Mouse (Mus musculus) midbrain, embryonic 13.5 days (tissue): ENCODE results near the gene Pcyt2. TPM values are rescaled to one million over a fixed set of nuclear protein-coding genes. Genes with fewer than 3 reads are reported as not detected.

Experiments used
- ATAC-seq: fragments of 200-750 bp; cut with Nextera tagmentation; 2 replicates; pipeline ENCODE4 v1.8.0; 2017; ENCODE audit warnings: mild to moderate bottlenecking, moderate TSS enrichment, moderate library complexity
- H3K27ac ChIP-seq: fragments of 300-500 bp; sonication (generic); 2 replicates; pipeline ENCODE4 v1.5.1; 2015; ENCODE audit warnings: inconsistent platforms, mild to moderate bottlenecking, moderate library complexity
- H3K27me3 ChIP-seq: fragments of 300-500 bp; sonication (generic); 2 replicates; pipeline ENCODE4 v1.6.1; 2015; ENCODE audit warnings: mild to moderate bottlenecking, inconsistent platforms
- H3K36me3 ChIP-seq: fragments of 300-500 bp; sonication (generic); 2 replicates; pipeline ENCODE4 v1.6.1; 2015; ENCODE audit warnings: mild to moderate bottlenecking, inconsistent platforms
- H3K4me1 ChIP-seq: fragments of 300-500 bp; sonication (generic); replicated peaks from 2 replicates; pipeline ENCODE4 v1.6.1; 2015; ENCODE audit warnings: inconsistent platforms
- H3K4me2 ChIP-seq: fragments of 300-500 bp; sonication (generic); replicated peaks from 2 replicates; pipeline ENCODE4 v1.6.1; 2015; ENCODE audit warnings: moderate library complexity, mild to moderate bottlenecking, inconsistent platforms
- H3K4me3 ChIP-seq: fragments of 300-500 bp; sonication (generic); replicated peaks from 2 replicates; pipeline ENCODE4 v1.5.1; 2015; ENCODE audit warnings: mild to moderate bottlenecking, inconsistent platforms
- H3K9ac ChIP-seq: fragments of 300-500 bp; sonication (generic); replicated peaks from 2 replicates; pipeline ENCODE4 v1.6.1; 2015; ENCODE audit warnings: mild to moderate bottlenecking, inconsistent platforms
- H3K9me3 ChIP-seq: fragments of 300-500 bp; sonication (generic); 2 replicates; pipeline ENCODE4 v1.6.1; 2016; ENCODE audit warnings: mild to moderate bottlenecking, inconsistent platforms
- WGBS: fragments of 180-500 bp; shearing (Covaris S2); methylation state at CpG from one replicate; pipeline ENCODE4 v1.1.7; 2015; 5-methylcytosine and 5-hydroxymethylcytosine counted together
- polyA plus RNA-seq: library from polyadenylated mRNA; unstranded; fragments of >200 nt; fragmentation: Nextera tagmentation; extraction: Ambion mirVana; gene quantifications from 2 replicates; pipeline ENCODE4 v1.2.1, GENCODE M21; 2015

Pcyt2 gene
- polyA plus RNA-seq, 1 experiment from 2014 or later: 167 TPM

- 0 out of 2 replicates have a peak overlapping the region, but pooled peaks have one; percentile 74 for H3K9ac ChIP-seq
- no peak overlapping the region for H3K4me3 ChIP-seq
- no peak overlapping the region for H3K27ac ChIP-seq
- peaks cover 46% of the 10 kb centered on the region for H3K36me3 ChIP-seq
- no peak for ATAC-seq
- no peaks in the 10 kb centered on the region for H3K9me3 ChIP-seq
- peaks cover 44% of the 10 kb centered on the region for H3K4me1 ChIP-seq
- no peak overlapping the region for H3K4me2 ChIP-seq
- H3K27me3 ChIP-seq: no peaks in the 10 kb centered on the region
- 89% methylated on average over 2 of the region's 2 CpGs for WGBS
Measured at GRCm38 (mm10) chr11:120575046-120575445, 42.7 kb downstream of the Pcyt2 start.

- 47% methylated on average over 5 of the region's 5 CpGs for WGBS
- no peak for ATAC-seq
Measured at GRCm38 (mm10) chr11:120574278-120574600, 43.5 kb downstream of the Pcyt2 start.

GRCm38 (mm10) chr11:120573585-120574277, 44.0 kb downstream of the Pcyt2 start:
- no peaks in the 10 kb centered on the region for H3K9me3 ChIP-seq
- peaks cover 31% of the 10 kb centered on the region for H3K4me1 ChIP-seq
- no peaks in the 10 kb centered on the region for H3K27me3 ChIP-seq
- peak overlapping the region; percentile 85 for H3K4me2 ChIP-seq
- peak overlapping the region; percentile 88 for H3K27ac ChIP-seq
- under 1% methylated on average over 23 of the region's 23 CpGs for WGBS
- ATAC-seq: no peak; the same call in 1 of the 2 replicates
- peak overlapping the region; percentile 74 for H3K9ac ChIP-seq
- peaks cover 42% of the 10 kb centered on the region for H3K36me3 ChIP-seq
- peak overlapping the region; percentile 90 for H3K4me3 ChIP-seq

More at GRCm38 (mm10) chr11:120574278-120574600, 43.5 kb downstream of the Pcyt2 start:
- peaks cover 43% of the 10 kb centered on the region for H3K36me3 ChIP-seq
- H3K4me2 ChIP-seq: peak overlapping the region; percentile 85
- H3K27ac ChIP-seq: no peak overlapping the region
- H3K4me1 ChIP-seq: peaks cover 36% of the 10 kb centered on the region
- no peaks in the 10 kb centered on the region for H3K9me3 ChIP-seq
- no peaks in the 10 kb centered on the region for H3K27me3 ChIP-seq
- H3K9ac ChIP-seq: peak overlapping the region; percentile 74
- H3K4me3 ChIP-seq: peak overlapping the region; percentile 90

GRCm38 (mm10) chr11:120572752-120573584, 44.8 kb downstream of the Pcyt2 start, which contains the start of gene P4hb:
TSS of gene P4hb (minus strand) at chr11:120573253.
- peak within 1 kb of the TSS; percentile 88 for H3K27ac ChIP-seq
- under 1% methylated on average over 93 of the region's 94 CpGs for WGBS

GRCm38 (mm10) chr11:120572417-120572751, 45.4 kb downstream of the Pcyt2 start:
- Histone ChIP-seq H3K9ac (peak overlapping the region; percentile 83), H3K4me1 (peaks cover 28% of the 10 kb centered on the region), H3K36me3 (peaks cover 42% of the 10 kb centered on the region), H3K9me3 (no peaks in the 10 kb centered on the region), H3K4me2 (peak overlapping the region; percentile 91), H3K4me3 (peak overlapping the region; percentile 90), H3K27me3 (no peaks in the 10 kb centered on the region), H3K27ac (peak overlapping the region; percentile 88)
- ATAC-seq: peak; percentile 53
- WGBS: under 1% methylated on average over 22 of the region's 24 CpGs

More at GRCm38 (mm10) chr11:120572752-120573584, 44.8 kb downstream of the Pcyt2 start, which contains the start of gene P4hb:
- no peaks in the 10 kb centered on the region for H3K27me3 ChIP-seq
- H3K9ac ChIP-seq: peak within 1 kb of the TSS; percentile 83
- peaks cover 28% of the 10 kb centered on the region for H3K4me1 ChIP-seq
- ATAC-seq: peak; percentile 98
- H3K9me3 ChIP-seq: no peaks in the 10 kb centered on the region
- H3K36me3 ChIP-seq: peaks cover 42% of the 10 kb centered on the region
- H3K4me3 ChIP-seq: peak within 1 kb of the TSS; percentile 90
- H3K4me2 ChIP-seq: peak within 1 kb of the TSS; percentile 91

GRCm38 (mm10) chr11:120571754-120572416, 45.9 kb downstream of the Pcyt2 start:
- peaks cover 28% of the 10 kb centered on the region for H3K4me1 ChIP-seq
- peak overlapping the region; percentile 91 for H3K4me2 ChIP-seq
- peak overlapping the region; percentile 90 for H3K4me3 ChIP-seq
- peak overlapping the region; percentile 88; the same call in 1 of the 2 replicates for H3K27ac ChIP-seq
- H3K9ac ChIP-seq: peak overlapping the region; percentile 83
- 17% methylated on average over 11 of the region's 11 CpGs for WGBS
- peaks cover 43% of the 10 kb centered on the region for H3K36me3 ChIP-seq
- H3K27me3 ChIP-seq: no peaks in the 10 kb centered on the region
- ATAC-seq: no peak
- H3K9me3 ChIP-seq: no peaks in the 10 kb centered on the region

- 89% methylated on average over 3 of the region's 3 CpGs for whole genome bisulfite sequencing
- peak overlapping the region; percentile 90 for H3K4me3 ChIP-seq
- H3K27me3 ChIP-seq: no peaks in the 10 kb centered on the region
- H3K36me3 ChIP-seq: peaks cover 50% of the 10 kb centered on the region
- peak overlapping the region; percentile 83 for H3K9ac ChIP-seq
- H3K9me3 ChIP-seq: no peaks in the 10 kb centered on the region
- peak overlapping the region; percentile 91 for H3K4me2 ChIP-seq
- H3K4me1 ChIP-seq: peaks cover 28% of the 10 kb centered on the region
- no peak overlapping the region for H3K27ac ChIP-seq
- no peak for ATAC-seq
Measured at GRCm38 (mm10) chr11:120571122-120571521, 46.6 kb downstream of the Pcyt2 start.

GRCm38 (mm10) chr11:120568324-120568723, 49.4 kb downstream of the Pcyt2 start:
- no peak overlapping the region for H3K9ac ChIP-seq
- 95% methylated on average over 6 of the region's 6 CpGs for WGBS
- H3K36me3 ChIP-seq: peaks cover 78% of the 10 kb centered on the region
- no peaks in the 10 kb centered on the region for H3K9me3 ChIP-seq
- ATAC-seq: no peak
- peaks cover 14% of the 10 kb centered on the region for H3K4me1 ChIP-seq
- H3K27ac ChIP-seq: no peak overlapping the region
- no peaks in the 10 kb centered on the region for H3K27me3 ChIP-seq
- no peak overlapping the region for H3K4me2 ChIP-seq
- no peak overlapping the region for H3K4me3 ChIP-seq

- no peak overlapping the region for H3K9ac ChIP-seq
- ATAC-seq: no peak
- WGBS: 90% methylated on average over 9 of the region's 9 CpGs
- no peaks in the 10 kb centered on the region for H3K4me1 ChIP-seq
- no peaks in the 10 kb centered on the region for H3K27me3 ChIP-seq
- H3K27ac ChIP-seq: no peak overlapping the region
- H3K9me3 ChIP-seq: no peaks in the 10 kb centered on the region
- no peak overlapping the region for H3K4me3 ChIP-seq
- no peak overlapping the region for H3K4me2 ChIP-seq
- H3K36me3 ChIP-seq: peaks cover 95% of the 10 kb centered on the region
Measured at GRCm38 (mm10) chr11:120565114-120565513, 52.6 kb downstream of the Pcyt2 start.

GRCm38 (mm10) chr11:120562949-120563348, 54.8 kb downstream of the Pcyt2 start:
- no peak overlapping the region for H3K4me2 ChIP-seq
- peaks cover 92% of the 10 kb centered on the region for H3K36me3 ChIP-seq
- H3K4me3 ChIP-seq: no peak overlapping the region
- ATAC-seq: no peak
- WGBS: 97% methylated on average over 13 of the region's 13 CpGs
- no peak overlapping the region for H3K27ac ChIP-seq
- H3K27me3 ChIP-seq: no peaks in the 10 kb centered on the region
- no peaks in the 10 kb centered on the region for H3K4me1 ChIP-seq
- H3K9me3 ChIP-seq: no peaks in the 10 kb centered on the region
- no peak overlapping the region for H3K9ac ChIP-seq

- H3K4me1 ChIP-seq: no peaks in the 10 kb centered on the region
- H3K27me3 ChIP-seq: no peaks in the 10 kb centered on the region
- H3K36me3 ChIP-seq: peaks cover 74% of the 10 kb centered on the region
- H3K27ac ChIP-seq: no peak overlapping the region
- no peak for ATAC-seq
- H3K4me2 ChIP-seq: no peak overlapping the region
- WGBS: 96% methylated on average over 13 of the region's 13 CpGs
- no peaks in the 10 kb centered on the region for H3K9me3 ChIP-seq
- no peak overlapping the region for H3K4me3 ChIP-seq
- no peak overlapping the region for H3K9ac ChIP-seq
Measured at GRCm38 (mm10) chr11:120560952-120561728, 56.6 kb downstream of the Pcyt2 start.
